Mouse (Mus musculus): Measurements from ENCODE around the gene Rad21l. TPM values are rescaled to one million over a fixed set of nuclear protein-coding genes. Genes with fewer than 3 reads are reported as not detected.
A peak's percentile ranks its signal among the peaks of the same experiment; 100 is the strongest.

Gene Rad21l
- polyA plus RNA-seq, 1 experiment from 2014 or later, result 0.21 TPM

GRCm38 (mm10) chr2:151670026-151670967 is 2.0 kb upstream of the Rad21l start:
- ATAC-seq (ENCODE audit: low FRiP score, low read depth), result peak; percentile 78
- peak overlapping the region; percentile 32 for H3K4me3 ChIP-seq
- peak overlapping the region; percentile 25; the same call in 1 of the 2 replicates for H3K9ac ChIP-seq
- WGBS, result 36% methylated on average over 48 of the region's 48 CpGs
- H3K36me3 ChIP-seq, result no peaks in the 10 kb centered on the region
- no peak overlapping the region for H3K27ac ChIP-seq (replicated peaks)
- no peaks in the 10 kb centered on the region; the same call in 1 of the 2 replicates for H3K27me3 ChIP-seq
- H3K9me3 ChIP-seq, result no peaks in the 10 kb centered on the region
- H3K4me1 ChIP-seq (replicated peaks), result peaks cover 7% of the 10 kb centered on the region
- H3K4me2 ChIP-seq, result peak overlapping the region; percentile 51

GRCm38 (mm10) chr2:151652053-151652452 is 16.3 kb downstream of the Rad21l start:
- Histone ChIP-seq H3K27me3 (no peaks in the 10 kb centered on the region), H3K9ac (no peak overlapping the region), H3K4me2 (no peak overlapping the region), H3K4me3 (no peak overlapping the region), H3K36me3 (no peaks in the 10 kb centered on the region), H3K4me1 (replicated peaks) (no peaks in the 10 kb centered on the region), H3K27ac (replicated peaks) (no peak overlapping the region), H3K9me3 (no peaks in the 10 kb centered on the region)
- ATAC-seq (ENCODE audit: low FRiP score, low read depth), result no peak
- whole genome bisulfite sequencing, result 67% methylated on average over 1 of the region's 1 CpGs

DNA sequence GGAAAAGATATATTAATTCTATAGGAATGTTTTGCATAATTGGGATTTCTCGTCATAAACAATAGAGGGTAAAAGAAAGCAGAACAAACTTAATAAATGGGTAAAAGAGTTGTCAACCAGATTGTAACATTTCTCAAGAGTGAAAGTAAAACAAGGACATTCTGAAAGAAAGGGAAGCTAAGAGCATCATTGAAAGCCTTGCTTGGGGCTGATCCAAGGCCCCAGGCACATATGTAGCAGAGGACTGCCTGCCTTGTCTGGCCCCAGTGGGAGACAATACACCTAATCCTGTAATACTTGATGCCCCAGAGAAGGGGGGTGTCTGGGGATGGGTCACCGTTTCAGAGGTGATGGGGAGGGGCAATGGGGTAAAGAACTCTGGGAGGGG is 32.3 kb downstream of the Rad21l start:
- no peak overlapping the region for H3K27ac ChIP-seq (replicated peaks)
- H3K4me1 ChIP-seq (replicated peaks), result peaks cover 24% of the 10 kb centered on the region
- no peak overlapping the region for H3K4me2 ChIP-seq
- WGBS, result 69% methylated on average over 2 of the region's 2 CpGs
- no peak overlapping the region for H3K9ac ChIP-seq
- ATAC-seq (ENCODE audit: low FRiP score, low read depth), result no peak
- no peaks in the 10 kb centered on the region for H3K9me3 ChIP-seq
- no peak overlapping the region for H3K4me3 ChIP-seq
- H3K36me3 ChIP-seq, result no peaks in the 10 kb centered on the region
- no peaks in the 10 kb centered on the region for H3K27me3 ChIP-seq

GRCm38 (mm10) chr2:151635362-151636014 is 32.8 kb downstream of the Rad21l start:
- 66% methylated on average over 9 of the region's 9 CpGs for WGBS
- ATAC-seq (ENCODE audit: low FRiP score, low read depth), result no peak
- H3K27me3 ChIP-seq, result no peaks in the 10 kb centered on the region

DNA sequence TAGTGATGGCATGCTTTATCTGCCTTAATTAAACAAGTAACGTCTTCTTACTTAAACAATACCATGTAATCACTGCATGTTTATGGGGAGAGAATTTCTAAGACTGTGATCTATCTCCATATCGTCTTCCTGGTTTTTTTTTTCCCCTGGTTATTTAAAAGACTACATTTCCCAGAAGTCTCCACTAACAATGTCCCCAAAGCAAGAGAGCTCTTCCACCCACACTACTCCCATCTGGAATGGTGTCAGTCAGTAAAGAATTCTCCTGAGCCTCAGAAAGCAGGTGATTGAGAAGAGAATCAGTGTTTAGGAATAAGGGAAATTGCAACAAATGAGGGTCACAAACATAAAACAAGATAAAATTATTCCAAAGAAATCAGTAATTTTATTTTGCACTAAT is 33.4 kb downstream of the Rad21l start:
- H3K4me2 ChIP-seq, result no peak overlapping the region
- H3K27me3 ChIP-seq, result no peaks in the 10 kb centered on the region
- no peak overlapping the region for H3K27ac ChIP-seq (replicated peaks)
- H3K4me1 ChIP-seq (replicated peaks), result peaks cover 35% of the 10 kb centered on the region
- H3K9ac ChIP-seq, result no peak overlapping the region
- no peaks in the 10 kb centered on the region for H3K9me3 ChIP-seq
- WGBS, result 37% methylated on average over 2 of the region's 2 CpGs
- H3K4me3 ChIP-seq, result no peak overlapping the region
- H3K36me3 ChIP-seq, result no peaks in the 10 kb centered on the region
- no peak for ATAC-seq (ENCODE audit: low FRiP score, low read depth)

More at GRCm38 (mm10) chr2:151635362-151636014, 32.8 kb downstream of the Rad21l start:
- Histone ChIP-seq H3K9ac (no peak overlapping the region), H3K27ac (replicated peaks) (no peak overlapping the region), H3K9me3 (no peaks in the 10 kb centered on the region), H3K4me3 (no peak overlapping the region), H3K36me3 (no peaks in the 10 kb centered on the region), H3K4me1 (replicated peaks) (peaks cover 30% of the 10 kb centered on the region), H3K4me2 (no peak overlapping the region)

DNA sequence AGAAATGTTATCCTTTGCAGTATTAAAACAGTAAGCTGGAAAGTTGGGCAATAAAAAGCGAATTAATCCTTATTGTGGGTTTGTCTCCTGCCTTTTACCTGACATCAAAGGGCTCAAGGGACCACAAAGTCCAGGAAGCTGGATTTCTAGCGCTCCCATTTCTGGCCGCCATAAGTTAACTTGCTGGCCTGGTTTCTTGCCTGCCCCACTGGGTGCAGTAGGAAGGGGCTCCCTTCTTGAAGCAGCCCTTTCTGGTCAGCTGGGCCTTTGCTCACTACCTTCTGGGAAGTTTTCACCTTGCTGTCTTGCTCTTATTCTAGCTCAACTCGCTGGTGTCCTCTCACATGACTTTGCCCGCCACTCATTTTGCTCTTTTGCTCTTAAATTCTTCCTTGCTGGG is 35.4 kb downstream of the Rad21l start:
- H3K4me1 ChIP-seq (replicated peaks), result peaks cover 52% of the 10 kb centered on the region
- no peaks in the 10 kb centered on the region for H3K27me3 ChIP-seq
- H3K9me3 ChIP-seq, result no peaks in the 10 kb centered on the region
- H3K4me2 ChIP-seq, result peak overlapping the region; percentile 58
- H3K36me3 ChIP-seq, result no peaks in the 10 kb centered on the region
- no peak overlapping the region for H3K9ac ChIP-seq
- H3K4me3 ChIP-seq, result peak overlapping the region; percentile 72
- H3K27ac ChIP-seq (replicated peaks), result no peak overlapping the region; the same call in 1 of the 2 replicates
- 47% methylated on average over 5 of the region's 5 CpGs for WGBS
- no peak for ATAC-seq (ENCODE audit: low FRiP score, low read depth)

GRCm38 (mm10) chr2:151632159-151632814 is 36.0 kb downstream of the Rad21l start, which contains the start of gene Snph:
Snph (minus strand) TSS chr2:151632593.
- Histone ChIP-seq H3K4me1 (replicated peaks) (peaks cover 52% of the 10 kb centered on the region), H3K9ac (peak within 1 kb of the TSS; percentile 84), H3K4me2 (peak within 1 kb of the TSS; percentile 58), H3K9me3 (no peaks in the 10 kb centered on the region), H3K36me3 (no peaks in the 10 kb centered on the region), H3K4me3 (peak within 1 kb of the TSS; percentile 72), H3K27ac (replicated peaks) (peak within 1 kb of the TSS; percentile 93), H3K27me3 (no peaks in the 10 kb centered on the region)
- ATAC-seq (ENCODE audit: low FRiP score, low read depth), result peak; percentile 93
- under 1% methylated on average over 47 of the region's 47 CpGs for WGBS

DNA sequence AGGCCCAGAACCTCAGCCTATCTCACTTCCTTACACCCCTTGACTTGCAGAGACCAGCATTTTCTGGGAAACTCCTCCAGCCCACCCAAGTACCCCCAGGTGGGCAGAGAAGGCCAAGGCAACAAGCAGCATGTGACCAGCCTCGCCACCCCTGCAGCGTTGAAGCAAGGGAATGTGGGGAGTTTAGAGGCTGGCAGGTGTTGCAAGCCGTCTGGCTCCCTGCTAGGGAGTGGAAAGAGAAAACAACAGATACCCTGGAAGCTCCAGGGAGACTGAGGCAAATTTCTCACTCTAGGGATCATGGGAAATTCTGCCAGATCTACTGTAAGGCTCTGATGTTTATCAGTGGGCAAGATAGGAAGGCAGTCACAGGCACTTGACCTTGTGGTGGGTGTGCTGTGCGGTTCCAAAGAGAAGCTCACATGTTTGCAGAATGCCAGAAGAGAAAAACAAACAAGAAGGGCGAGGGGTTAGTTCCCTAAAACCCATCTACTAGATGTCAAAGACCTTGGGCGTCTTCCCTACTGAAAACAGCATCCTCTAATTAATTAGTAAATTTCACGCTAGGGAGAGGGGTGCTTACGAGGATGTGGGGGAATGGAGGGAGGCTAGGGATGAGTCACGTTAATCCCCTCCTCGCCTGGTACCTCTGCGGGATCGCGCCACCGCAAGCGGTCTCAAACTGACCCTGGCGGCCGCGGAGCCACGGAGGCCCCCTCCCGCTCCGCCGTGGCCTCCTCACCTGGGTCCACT is 36.8 kb downstream of the Rad21l start:
- 3% methylated on average over 19 of the region's 22 CpGs for WGBS
- Histone ChIP-seq H3K27me3 (no peaks in the 10 kb centered on the region), H3K27ac (replicated peaks) (peak overlapping the region; percentile 93)

GRCm38 (mm10) chr2:151629310-151629709 is 39.0 kb downstream of the Rad21l start:
- no peaks in the 10 kb centered on the region; the same call in 1 of the 2 replicates for H3K36me3 ChIP-seq
- H3K9ac ChIP-seq, result no peak overlapping the region
- no peak overlapping the region for H3K4me3 ChIP-seq
- peaks cover 42% of the 10 kb centered on the region for H3K4me1 ChIP-seq (replicated peaks)
- 57% methylated on average over 7 of the region's 7 CpGs for WGBS
- peak overlapping the region; percentile 31 for H3K4me2 ChIP-seq
- H3K9me3 ChIP-seq, result no peaks in the 10 kb centered on the region
- no peaks in the 10 kb centered on the region for H3K27me3 ChIP-seq
- H3K27ac ChIP-seq (replicated peaks), result no peak overlapping the region
- ATAC-seq (ENCODE audit: low FRiP score, low read depth), result no peak

More for the DNA sequence above, 36.8 kb downstream of the Rad21l start:
- Histone ChIP-seq H3K36me3 (no peaks in the 10 kb centered on the region), H3K4me1 (replicated peaks) (peaks cover 52% of the 10 kb centered on the region), H3K9me3 (no peaks in the 10 kb centered on the region), H3K4me2 (peak overlapping the region; percentile 58), H3K4me3 (peak overlapping the region; percentile 72), H3K9ac (peak overlapping the region; percentile 84)
- ATAC-seq (ENCODE audit: low FRiP score, low read depth), result no peak

- no peak for ATAC-seq (ENCODE audit: low FRiP score, low read depth)
- no peak overlapping the region for H3K4me3 ChIP-seq
- no peak overlapping the region for H3K4me2 ChIP-seq
- H3K36me3 ChIP-seq, result no peaks in the 10 kb centered on the region; the same call in 1 of the 2 replicates
- no peak overlapping the region for H3K27ac ChIP-seq (replicated peaks)
- WGBS, result 87% methylated on average over 3 of the region's 3 CpGs
- H3K4me1 ChIP-seq (replicated peaks), result peaks cover 39% of the 10 kb centered on the region
- no peak overlapping the region for H3K9ac ChIP-seq
- H3K9me3 ChIP-seq, result no peaks in the 10 kb centered on the region
- H3K27me3 ChIP-seq, result no peaks in the 10 kb centered on the region
Observed at GRCm38 (mm10) chr2:151628011-151628410, 40.3 kb downstream of the Rad21l start.

- no peak overlapping the region for H3K4me3 ChIP-seq
- no peaks in the 10 kb centered on the region for H3K27me3 ChIP-seq
- no peak overlapping the region for H3K27ac ChIP-seq (replicated peaks)
- ATAC-seq (ENCODE audit: low FRiP score, low read depth), result no peak
- H3K36me3 ChIP-seq, result no peaks in the 10 kb centered on the region; the same call in 1 of the 2 replicates
- 93% methylated on average over 7 of the region's 7 CpGs for WGBS
- H3K4me1 ChIP-seq (replicated peaks), result peaks cover 30% of the 10 kb centered on the region
- no peaks in the 10 kb centered on the region for H3K9me3 ChIP-seq
- no peak overlapping the region for H3K9ac ChIP-seq
- no peak overlapping the region for H3K4me2 ChIP-seq
Observed at GRCm38 (mm10) chr2:151626296-151626695, 42.0 kb downstream of the Rad21l start.
